Mouse (Mus musculus): ENCODE measurements at regions not wholly inside any gene's neighbourhood (a gene's known extent, or its start where the extent isn't known, plus 50 kb on each side); places are given as distances from the start of the nearest gene placed in this dataset.

- in situ Hi-C loops (cut with MboI, MseI), result no loop called here
These were observed 238.1 kb upstream of the Ccdc122 start for GRCm38 (mm10) chr14:76798488-76798887.

- in situ Hi-C loops (cut with MboI, MseI), result no loop called here
These were observed 239.1 kb upstream of the Ccdc122 start for GRCm38 (mm10) chr14:76797518-76797917.

- in situ Hi-C loops (cut with MboI, MseI), result no loop called here
These were observed 235.3 kb upstream of the Serp2 start for GRCm38 (mm10) chr14:76791811-76792571.

DNA sequence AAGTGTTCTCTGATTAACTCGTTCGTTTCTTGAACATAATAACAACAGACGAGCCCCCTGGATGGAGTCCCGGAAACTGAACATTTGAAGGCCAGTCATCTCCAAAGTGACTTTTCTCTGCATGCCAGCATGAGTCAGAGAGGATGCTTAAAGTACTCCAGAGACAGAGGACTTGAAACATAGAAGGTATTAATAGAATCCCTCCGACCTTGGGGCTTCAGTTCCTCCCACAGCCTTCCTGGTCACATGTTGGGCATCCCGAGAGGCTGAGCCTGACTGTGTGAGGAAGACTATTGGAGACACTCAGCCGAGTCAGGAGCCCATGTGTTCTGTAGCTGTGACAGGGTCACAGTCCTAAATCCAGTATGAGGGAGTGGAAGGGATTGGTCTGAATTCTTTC lies 232.7 kb upstream of the Serp2 start:
- in situ Hi-C loops (cut with MboI, MseI), result loop anchor here (10.0 kb wide), 1 partner anchor 235 kb away; the partner anchor contains the start of gene Serp2

DNA sequence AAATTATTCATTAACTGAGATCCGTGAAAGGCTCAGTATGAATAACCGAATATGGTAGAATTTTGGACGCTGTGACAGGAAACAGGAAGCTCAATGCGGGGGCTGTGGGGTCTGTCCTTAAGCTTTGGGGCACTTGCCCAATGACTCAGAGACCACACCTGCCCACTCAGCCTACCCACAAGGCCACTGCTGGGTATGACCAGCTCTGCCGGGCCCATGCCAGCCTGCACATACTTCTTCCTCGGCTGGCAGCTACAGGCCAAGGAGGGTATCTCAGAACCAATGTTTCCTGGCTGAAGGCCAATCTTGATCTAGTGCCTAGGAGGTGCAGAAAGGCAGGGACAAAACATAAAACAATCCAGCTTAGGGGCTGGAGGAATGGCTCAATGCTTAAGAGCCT lies 230.9 kb upstream of the Serp2 start:
- in situ Hi-C loops (cut with MboI, MseI), result loop anchor here (10.0 kb wide), 1 partner anchor 233 kb away; the partner anchor contains the start of gene Serp2

DNA sequence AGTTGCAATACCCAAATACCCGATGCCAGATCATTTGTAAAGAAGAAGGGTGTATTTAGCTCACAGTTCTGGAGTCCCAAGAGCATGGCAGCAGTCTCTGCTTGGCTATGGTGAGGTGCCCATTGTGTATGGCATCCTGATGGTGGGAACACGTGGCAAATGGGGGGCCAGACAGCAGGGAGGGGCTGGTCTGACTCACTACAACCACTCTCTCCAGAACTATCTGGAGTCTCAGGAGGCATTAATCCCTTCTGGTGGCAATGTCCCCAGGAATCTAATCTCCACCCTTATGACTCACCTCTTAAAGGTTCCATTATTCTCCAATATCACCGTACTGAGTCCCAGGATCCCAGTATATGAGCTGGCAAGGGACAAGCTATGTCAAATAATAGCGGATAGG lies 229.5 kb upstream of the Serp2 start:
- in situ Hi-C loops (cut with MboI, MseI), result loop anchor here (10.0 kb wide), 1 partner anchor 231 kb away; the partner anchor contains the start of gene Serp2

DNA sequence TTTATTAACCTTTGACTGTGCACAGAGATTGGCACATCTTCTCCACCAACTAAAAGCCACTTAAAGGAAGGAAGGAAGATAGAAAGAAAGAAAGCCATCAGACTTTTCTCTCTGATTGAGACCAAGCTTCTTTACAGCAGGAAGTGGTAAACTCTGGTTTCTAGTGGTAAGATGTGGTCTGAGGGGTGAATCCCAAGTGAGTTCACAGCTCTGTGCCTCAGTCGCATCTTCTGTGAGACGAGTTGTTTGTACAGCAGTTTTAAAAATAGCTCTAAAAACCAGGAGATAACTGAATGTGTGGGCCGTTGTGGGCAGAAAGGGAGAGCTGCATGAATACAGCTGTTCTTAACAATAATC lies 224.8 kb upstream of the Serp2 start:
- in situ Hi-C loops (cut with MboI, MseI), result loop anchor here (10.0 kb wide), 1 partner anchor 227 kb away; the partner anchor contains the start of gene Serp2

GRCm38 (mm10) chr14:76780572-76781523 lies 224.2 kb upstream of the Serp2 start:
- in situ Hi-C loops (cut with MboI, MseI), result loop anchor here (10.0 kb wide), 1 partner anchor 226 kb away; the partner anchor contains the start of gene Serp2

DNA sequence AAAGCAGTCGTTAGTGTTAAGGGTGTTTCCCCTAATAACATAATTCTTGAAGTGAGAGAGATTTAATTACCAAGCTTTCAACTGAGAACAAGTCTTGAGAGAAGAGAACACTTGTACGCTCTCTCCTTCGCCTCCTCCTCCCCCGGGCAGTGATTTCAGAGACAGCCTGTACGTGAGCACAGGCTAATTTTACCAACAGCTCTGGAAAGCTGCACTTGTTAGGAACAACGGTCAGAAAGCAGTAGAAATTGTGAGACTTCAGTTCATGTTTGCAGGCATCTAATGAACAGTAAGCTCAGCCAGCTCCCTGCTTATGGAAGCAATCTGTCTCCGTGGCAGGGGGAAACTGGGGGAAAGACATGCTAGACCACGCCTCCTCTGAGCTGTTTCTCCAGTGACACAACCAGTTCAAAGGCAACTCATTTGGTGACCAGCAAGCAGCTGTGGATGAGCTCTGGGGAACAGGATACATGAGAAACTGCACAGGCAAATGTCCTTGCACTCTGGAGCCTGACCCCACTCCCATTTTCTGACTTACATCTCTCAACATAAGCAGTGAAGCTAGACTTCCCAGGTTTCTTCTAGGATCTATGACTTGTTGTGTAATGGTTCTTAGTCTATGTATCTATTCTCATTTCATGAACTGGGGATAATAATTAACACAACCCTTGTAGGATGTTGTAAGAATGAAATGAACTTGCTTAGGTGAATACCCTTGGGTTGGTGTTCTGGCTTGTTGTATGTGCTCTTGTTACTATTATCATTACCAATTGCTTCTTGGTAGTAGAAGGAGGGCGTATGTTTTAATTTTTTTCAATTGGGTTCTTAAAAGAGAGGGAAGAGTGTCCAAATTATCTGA lies 222.1 kb upstream of the Serp2 start:
- in situ Hi-C loops (cut with MboI, MseI), result no loop called here

- in situ Hi-C loops (cut with MboI, MseI), result no loop called here
These were observed 218.8 kb upstream of the Serp2 start for GRCm38 (mm10) chr14:76775387-76775924.

GRCm38 (mm10) chr14:76772781-76773438 lies 216.2 kb upstream of the Serp2 start:
- in situ Hi-C loops (cut with MboI, MseI), result no loop called here

DNA sequence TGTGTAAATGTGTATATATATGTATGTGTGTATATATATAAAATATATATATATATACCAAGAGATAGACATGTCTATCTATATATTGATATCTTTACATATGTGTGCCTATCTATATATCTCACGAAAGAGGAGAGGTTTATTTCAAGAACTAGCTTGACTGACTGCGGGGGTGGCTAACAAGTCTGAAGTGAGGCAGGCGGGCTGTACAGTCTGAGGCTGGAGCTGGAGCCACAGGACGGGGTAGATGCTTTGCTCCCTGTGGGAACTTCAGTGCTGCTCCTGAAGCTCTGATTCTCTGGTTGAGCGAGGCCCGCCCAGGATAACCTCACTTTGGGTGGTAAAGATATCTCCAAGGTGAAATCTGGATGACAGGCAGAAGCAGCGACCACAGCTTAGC lies 213.4 kb upstream of the Serp2 start:
- in situ Hi-C loops (cut with MboI, MseI), result no loop called here

- in situ Hi-C loops (cut with MboI, MseI), result no loop called here
These were observed 210.6 kb upstream of the Serp2 start for GRCm38 (mm10) chr14:76767301-76767700.

GRCm38 (mm10) chr14:76766186-76766713 lies 209.6 kb upstream of the Serp2 start:
- in situ Hi-C loops (cut with MboI, MseI), result no loop called here

DNA sequence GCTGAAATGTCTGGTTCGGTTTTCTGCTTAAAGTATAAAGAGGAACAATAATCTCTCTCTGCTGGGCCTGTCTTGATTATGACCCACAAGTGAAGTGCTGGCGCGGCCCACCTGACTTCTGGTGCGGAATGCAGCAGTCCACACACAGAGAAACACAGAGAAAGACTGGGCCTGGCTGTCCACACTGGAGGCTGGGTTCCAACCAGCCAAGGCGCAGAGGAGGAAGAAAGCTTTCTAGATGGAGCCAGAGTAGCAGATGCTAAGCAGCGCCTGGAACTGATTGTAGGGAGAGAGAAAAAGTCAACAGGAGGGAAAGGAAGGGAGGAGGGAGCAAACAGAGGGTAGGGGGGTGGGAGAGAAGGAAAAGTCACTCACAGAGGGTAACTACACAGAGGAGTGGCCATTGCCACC lies 208.4 kb upstream of the Serp2 start:
- in situ Hi-C loops (cut with MboI, MseI), result no loop called here

GRCm38 (mm10) chr14:76764390-76764796 lies 207.7 kb upstream of the Serp2 start:
- in situ Hi-C loops (cut with MboI, MseI), result no loop called here

DNA sequence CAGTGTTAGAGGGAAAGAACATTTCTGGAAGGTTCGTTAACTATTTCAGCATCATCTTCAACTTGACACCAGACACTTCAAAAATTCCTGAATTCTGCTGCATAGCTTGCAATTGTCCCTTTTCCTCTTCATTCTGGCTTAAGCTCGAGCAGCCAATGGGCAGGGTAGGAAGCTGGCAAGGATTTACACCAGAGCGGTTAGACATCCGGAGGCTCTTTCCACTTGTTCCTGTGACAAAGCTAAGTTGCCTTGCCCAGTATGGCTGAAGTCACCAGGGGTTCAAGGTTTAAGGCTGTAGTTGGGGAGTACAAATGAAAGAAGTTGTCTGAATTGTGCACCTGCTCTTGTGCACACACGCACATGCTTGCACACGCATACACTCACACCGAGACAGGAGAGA lies 206.8 kb upstream of the Serp2 start:
- in situ Hi-C loops (cut with MboI, MseI), result no loop called here

DNA sequence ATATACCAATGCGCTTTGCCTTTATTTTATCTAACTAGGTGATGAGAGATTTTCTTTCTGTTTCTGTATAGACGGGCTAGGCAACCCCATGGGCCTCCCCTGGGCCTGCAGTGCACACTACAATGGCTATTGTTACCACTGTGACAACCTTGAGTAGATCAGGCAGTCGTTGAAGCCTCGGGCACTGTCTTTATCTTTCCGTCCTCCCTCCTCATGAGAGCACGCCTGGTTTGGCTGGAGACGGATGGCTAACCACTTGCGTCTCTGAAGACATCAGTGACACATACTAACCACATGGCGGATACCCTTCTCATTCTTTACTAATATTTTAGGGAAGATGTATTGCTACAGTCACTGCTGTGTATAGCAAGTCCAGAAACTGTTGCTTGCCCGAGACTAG lies 206.1 kb upstream of the Serp2 start:
- in situ Hi-C loops (cut with MboI, MseI), result no loop called here

- in situ Hi-C loops (cut with MboI, MseI), result no loop called here
These were observed 205.0 kb upstream of the Serp2 start for GRCm38 (mm10) chr14:76761691-76762090.

- in situ Hi-C loops (cut with MboI, MseI), result no loop called here
These were observed 204.6 kb upstream of the Serp2 start for GRCm38 (mm10) chr14:76761274-76761673.

Measured in regulatory T cell (primary cell).